Mouse (Mus musculus) spleen, adult 2 months (tissue): Measurements from ENCODE around the gene Impdh1.

ENCODE experiments used
- CTCF ChIP-seq: fragments of 200-500 bp; IDR thresholded peaks from 2 replicates; pipeline ENCODE4 v1.5.1; 2011; ENCODE audit warnings: mild to moderate bottlenecking, inconsistent platforms; ENCODE audit not compliant: insufficient read depth, insufficient read length, insufficient replicate concordance; ENCODE audit errors: extremely low read depth
- POLR2A ChIP-seq: fragments of 200-500 bp; IDR thresholded peaks from 2 replicates; pipeline ENCODE4 v1.6.1; 2011; ENCODE audit warnings: low read depth, low read length, inconsistent platforms

- TF ChIP-seq CTCF (no peak), POLR2A (peak; percentile 26; the same call in 1 of the 2 replicates)
Observed at GRCm38 (mm10) chr6:29164314-29165244, 51.6 kb downstream of the Impdh1 start, which contains the start of gene Rbm28.
